ENCODE assay signal across 8 mouse cellular contexts in genomic region chr7:120982968-120983367, GRCm38 (mm10). TPM values are rescaled to one million over a fixed set of nuclear protein-coding genes. Genes with fewer than 3 reads are reported as not detected.
DNase-seq lines count a peak whose midpoint lies in the region; ATAC-seq and TF ChIP-seq lines count a peak whose summit lies in the region.

No protein-coding gene starts in this region.

- H3K36me3 ChIP-seq in liver, embryonic 14.5 days (replicated peaks; ENCODE audit: control insufficient read depth, insufficient read depth, low read depth) = peaks cover 9% of the 10 kb centered on the region

- H3K9me3 ChIP-seq in liver, embryonic 14.5 days (ENCODE audit: control insufficient read depth, low read length) = no peaks in the 10 kb centered on the region

- peak overlapping the region; percentile 74 for H3K27ac ChIP-seq in liver, embryonic 14.5 days

- H3K4me2 ChIP-seq in liver, embryonic 14.5 days (ENCODE audit: low read depth) = peak overlapping the region; percentile 99

- no peak for TF ChIP-seq CTCF in liver, embryonic 14.5 days (IDR thresholded peaks at IDR 0.05; ENCODE audit: low read depth)

- peak; percentile 70 for DNase-seq in embryo, embryonic 10.5 days (ENCODE audit: low spot score)
- DNase-seq in embryo, embryonic 9.5 days (ENCODE audit: extremely low spot score) = no peak
- DNase-seq in thymus, postnatal 14 days = peak; percentile 32
- no peak for DNase-seq in thymus, adult 18-20 months
- DNase-seq in liver, embryonic 14.5 days (ENCODE audit: low read depth in 3 of 3, low spot score in 3 of 3) = no peak
- no peak for DNase-seq in spleen, adult 12 weeks (ENCODE audit: low spot score)
- no peak for DNase-seq in right cerebral cortex, postnatal 14 days

- H3K9ac ChIP-seq in liver, embryonic 14.5 days (replicated peaks) = peak overlapping the region; percentile 88

- H3K4me1 ChIP-seq in liver, embryonic 14.5 days (replicated peaks; ENCODE audit: control insufficient read depth in 2 of 2, insufficient read depth in 2 of 2, low read length in 1 of 2) = peaks cover 21 to 23% of the 10 kb centered on the region in 2 experiments

- ATAC-seq in liver, embryonic 14.5 days (ENCODE audit: insufficient read depth) = no peak
- ATAC-seq in inflammation-experienced regulatory T-cells, adult 6 months = no peak

- TF ChIP-seq EP300 in liver, embryonic 14.5 days (IDR thresholded peaks at IDR 0.05; ENCODE audit: low read depth) = no peak

- peaks cover 2% of the 10 kb centered on the region; the same call in 1 of the 2 replicates for H3K27me3 ChIP-seq in liver, embryonic 14.5 days (ENCODE audit: control insufficient read depth, insufficient read depth, low read length)

- H3K4me3 ChIP-seq in liver, embryonic 14.5 days (ENCODE audit: insufficient read depth in 1 of 2, low read depth in 2 of 2, low read length in 2 of 2) = peak overlapping the region; percentile 77 to 82

- WGBS in liver, embryonic 14.5 days (ENCODE audit: insufficient replicate concordance) = 7% methylated on average over 7 of the region's 7 CpGs

RNA-seq across cellular contexts. Expression of gene Mfsd13b, which starts 0.7 kb away (rescaled TPM):
- polyA plus RNA-seq in liver, embryonic 14.5 days (2012; rRNA removed) = 0.04 and 0.06 TPM in 2 replicates
- not detected in 2 replicates for polyA plus RNA-seq in liver, embryonic 14.5 days (2014; fragmentation: Nextera tagmentation; extraction: Ambion mirVana)
- not detected for polyA plus RNA-seq in inflammation-experienced regulatory T-cells, adult 6 months (2017; shearing (Covaris generic))

RNA-seq across cellular contexts. Expression of gene Cdr2, which starts 0.9 kb away (rescaled TPM):
- polyA plus RNA-seq in liver, embryonic 14.5 days (2012; rRNA removed) = 67.9 and 100 TPM in 2 replicates
- polyA plus RNA-seq in liver, embryonic 14.5 days (2014; fragmentation: Nextera tagmentation; extraction: Ambion mirVana) = 56.3 and 59.8 TPM in 2 replicates
- polyA plus RNA-seq in inflammation-experienced regulatory T-cells, adult 6 months (2017; shearing (Covaris generic)) = 1 to 10 TPM; 1.2 to 1.4 (median 1.3) TPM

RNA-seq across cellular contexts. Expression of gene Mettl9, which starts 51.3 kb away (rescaled TPM):
- polyA plus RNA-seq in liver, embryonic 14.5 days (2012; rRNA removed) = 12.2 and 18.5 TPM in 2 replicates
- polyA plus RNA-seq in liver, embryonic 14.5 days (2014; fragmentation: Nextera tagmentation; extraction: Ambion mirVana) = 45.3 and 49.1 TPM in 2 replicates
- polyA plus RNA-seq in inflammation-experienced regulatory T-cells, adult 6 months (2017; shearing (Covaris generic)) = 10 to 100 TPM in 1 of 3 experiments, 1 to 10 TPM in 2; 3.9 to 10.1 (median 7.1) TPM

Comparison
In these comparisons a context has a peak if more than half of its experiments do, and no peak if none do; other contexts are left out.
1. DNase-seq: peak in embryo, embryonic 10.5 days (single experiment) and thymus, postnatal 14 days (single experiment); none in embryo, embryonic 9.5 days (single experiment), thymus, adult 18-20 months (0 of 2), liver, embryonic 14.5 days (0 of 3), spleen, adult 12 weeks (single experiment) and right cerebral cortex, postnatal 14 days (single experiment).
2. RNA of gene Cdr2, which starts 0.9 kb away (polyA plus RNA-seq): 56.3 to 100 TPM in liver, embryonic 14.5 days; 1.2 to 1.4 TPM in inflammation-experienced regulatory T-cells, adult 6 months; every median in the first group is over 10 times any median in the second.